Mouse (Mus musculus) brain, embryonic 14.5 days (tissue): Measurements from ENCODE around the gene Megf9.

Experiments used
- CTCF ChIP-seq: fragments of 200-500 bp; IDR thresholded peaks from 2 replicates; pipeline ENCODE4 v1.5.1; 2012; ENCODE audit warnings: inconsistent platforms, mild to moderate bottlenecking, moderate library complexity, borderline replicate concordance; ENCODE audit not compliant: insufficient read depth, insufficient read length; ENCODE audit errors: extremely low read depth
- POLR2A ChIP-seq: fragments of 200-500 bp; IDR thresholded peaks from 2 replicates; pipeline ENCODE4 v1.6.1; 2012; ENCODE audit warnings: mild to moderate bottlenecking, inconsistent platforms, borderline replicate concordance; ENCODE audit not compliant: poor library complexity, insufficient read depth, insufficient read length, severe bottlenecking; ENCODE audit errors: extremely low read depth

GRCm38 (mm10) chr4:70481931-70482330 is 52.9 kb downstream of the Megf9 start:
- no peak for TF ChIP-seq CTCF
- TF ChIP-seq POLR2A: no peak
